In genomic region chr17:66564213-66564612, GRCm38 (mm10) we compare ENCODE assay signal across 12 mouse cellular contexts. TPM values are rescaled to one million over a fixed set of nuclear protein-coding genes. Genes with fewer than 3 reads are reported as not detected.
A peak's percentile ranks its signal among the peaks of the same experiment; 100 is the strongest.
DNase-seq lines count a peak whose midpoint lies in the region; TF ChIP-seq lines count a peak whose summit lies in the region.
"Had no signal": no experiment of that assay in that cellular context is flagged by ENCODE, and none has a peak within 500 bp of the region (broad histone marks: within the 10 kb centered on the region; RNA-seq: fewer than 3 reads in every experiment).

No protein-coding gene starts in this region.

- 65% methylated on average over 7 of the region's 7 CpGs for WGBS in embryonic facial prominence, embryonic 10.5 days
- 52% methylated on average over 7 of the region's 7 CpGs for WGBS in cerebellum, adult 2 months

- peaks cover 4% of the 10 kb centered on the region; the same call in 1 of the 2 replicates for H3K4me1 ChIP-seq in embryonic facial prominence, embryonic 10.5 days
- no peaks in the 10 kb centered on the region for H3K4me1 ChIP-seq in cerebellum, adult 2 months (ENCODE audit: control insufficient read depth, insufficient read depth, low read length)

- H3K4me3 ChIP-seq in embryonic facial prominence, embryonic 10.5 days, result no peak overlapping the region
- no peak overlapping the region for H3K4me3 ChIP-seq in cerebellum, adult 2 months (replicated peaks; ENCODE audit: insufficient read depth, low read depth, low read length)

- H3K36me3 ChIP-seq in embryonic facial prominence, embryonic 10.5 days (replicated peaks), result no peaks in the 10 kb centered on the region

- TF ChIP-seq CTCF in cerebellum, adult 2 months (IDR thresholded peaks at IDR 0.05; ENCODE audit: borderline replicate concordance, insufficient read depth, low read depth, low read length), result no peak

- H3K27me3 ChIP-seq in embryonic facial prominence, embryonic 10.5 days (replicated peaks; ENCODE audit: low read depth, poor library complexity, severe bottlenecking), result no peaks in the 10 kb centered on the region
- H3K27me3 ChIP-seq in cerebellum, adult 2 months (ENCODE audit: control insufficient read depth, insufficient read depth, low read length), result no peaks in the 10 kb centered on the region

- H3K27ac ChIP-seq in embryonic facial prominence, embryonic 10.5 days (replicated peaks), result no peak overlapping the region
- no peak overlapping the region for H3K27ac ChIP-seq in cerebellum, adult 2 months (ENCODE audit: insufficient read depth, low read length)

- no peaks in the 10 kb centered on the region for H3K9me3 ChIP-seq in embryonic facial prominence, embryonic 10.5 days

- TF ChIP-seq POLR2A in cerebellum, adult 2 months (IDR thresholded peaks at IDR 0.05; ENCODE audit: borderline replicate concordance, insufficient read depth, low read length), result no peak

- peak; percentile 3 to 4 for DNase-seq in adrenal gland, postnatal 36 days
- DNase-seq in adrenal gland, postnatal 4 days (ENCODE audit: low spot score in 2 of 2), result no peak
- DNase-seq in kidney, postnatal 10 days, result peak; percentile 70
- no peak for DNase-seq in kidney, adult 9 months
- peak; percentile 29 for DNase-seq in embryonic facial prominence, embryonic 10.5 days (ENCODE audit: low spot score)
- DNase-seq in lung, postnatal 14 days, result peak; percentile 59
- DNase-seq in cerebellum, adult 2 months, result no peak
- DNase-seq in thymus, postnatal 0 days (ENCODE audit: low spot score), result no peak
- DNase-seq: cerebellum, adult 9-10 months had no signal

RNA-seq across cellular contexts. Expression of gene Themis3, which starts 30.2 kb away (rescaled TPM):
- not detected for total RNA-seq in adrenal gland, postnatal 36 days (2021)
- under 1 TPM in 1 of 2 experiments, not detected in 1; 0.11 TPM for total RNA-seq in adrenal gland, postnatal 4 days (2021)
- polyA plus RNA-seq in embryonic facial prominence, embryonic 10.5 days (2016; fragmentation: Nextera tagmentation; extraction: Ambion mirVana), result not detected in 2 replicates
- not detected in 2 replicates for polyA plus RNA-seq in cerebellum, adult 2 months (2012; rRNA removed)
- not detected in 2 replicates for polyA plus RNA-seq in thymus, postnatal 0 days (2015; fragmentation: Nextera tagmentation; extraction: Ambion mirVana)
- total RNA-seq: layer of hippocampus, postnatal 14 days; megakaryocyte, adult 5-6 weeks had no signal
- polyA plus RNA-seq: frontal cortex, adult 2 months had no signal

RNA-seq across cellular contexts. Expression of gene Rab12, which starts 44.7 kb away (rescaled TPM):
- 10 to 100 TPM; 87.5 to 97.8 TPM for total RNA-seq in adrenal gland, postnatal 36 days (2021)
- 100 to 1,000 TPM; 108 to 127 TPM for total RNA-seq in adrenal gland, postnatal 4 days (2021)
- 25.5 and 27.4 TPM in 2 replicates for polyA plus RNA-seq in embryonic facial prominence, embryonic 10.5 days (2016; fragmentation: Nextera tagmentation; extraction: Ambion mirVana)
- 107 and 110 TPM in 2 replicates for polyA plus RNA-seq in cerebellum, adult 2 months (2012; rRNA removed)
- 20.8 and 24.9 TPM in 2 replicates for polyA plus RNA-seq in thymus, postnatal 0 days (2015; fragmentation: Nextera tagmentation; extraction: Ambion mirVana)

Comparison
In these comparisons a context has a peak if more than half of its experiments do, and no peak if none do; other contexts are left out.
1. DNase-seq: peak in adrenal gland, postnatal 36 days (2 of 2), kidney, postnatal 10 days (single experiment), embryonic facial prominence, embryonic 10.5 days (single experiment) and lung, postnatal 14 days (single experiment); none in adrenal gland, postnatal 4 days (0 of 2), kidney, adult 9 months (single experiment), cerebellum, adult 2 months (0 of 2) and thymus, postnatal 0 days (single experiment).